Mouse (Mus musculus): ENCODE results near the gene Olfr525.

Olfr525 gene

DNA sequence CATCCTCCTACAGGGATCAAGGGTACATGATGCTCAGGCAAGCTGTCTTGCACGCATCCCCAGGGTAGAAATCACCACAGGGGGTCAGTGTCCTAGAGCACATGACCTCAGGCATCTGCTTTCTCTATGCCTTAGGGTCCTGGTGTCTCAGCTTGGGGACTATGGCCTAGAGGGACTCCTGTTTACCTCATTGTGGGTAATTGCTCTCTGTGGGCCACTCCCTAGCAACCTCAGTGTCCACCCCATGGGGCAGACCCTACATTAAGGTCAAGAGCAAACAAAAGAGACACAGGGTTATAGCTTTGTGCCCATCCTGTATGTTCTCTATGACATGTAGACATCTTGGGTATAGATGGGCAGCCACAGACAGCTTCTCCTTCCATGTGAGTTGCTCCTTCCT, at the start of gene Olfr525:
Olfr525 (plus strand) TSS at position 301 of the 400 bp plus-strand sequence.
- no peak for DNase-seq (ENCODE audit: low spot score)

DNA sequence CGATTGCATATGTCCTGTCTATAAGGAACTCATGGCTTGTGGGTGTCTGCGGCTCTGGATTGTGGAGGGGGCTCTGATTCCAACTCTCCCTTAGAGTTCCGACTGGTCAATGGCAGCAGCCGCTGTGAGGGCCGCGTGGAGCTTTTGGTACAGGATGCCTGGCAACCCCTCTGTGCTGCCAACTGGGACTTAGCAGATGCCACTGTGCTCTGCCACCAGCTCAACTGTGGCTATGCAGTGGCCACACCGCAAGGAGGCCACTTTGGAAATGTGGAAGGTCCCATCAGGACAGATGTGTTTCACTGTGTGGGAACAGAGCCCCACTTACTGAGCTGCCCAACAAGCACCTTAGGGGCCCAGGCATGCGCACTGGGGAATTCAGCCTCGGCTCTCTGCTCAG, 24.9 kb upstream of the Olfr525 start:
- no peak for DNase-seq (ENCODE audit: low spot score)

DNA sequence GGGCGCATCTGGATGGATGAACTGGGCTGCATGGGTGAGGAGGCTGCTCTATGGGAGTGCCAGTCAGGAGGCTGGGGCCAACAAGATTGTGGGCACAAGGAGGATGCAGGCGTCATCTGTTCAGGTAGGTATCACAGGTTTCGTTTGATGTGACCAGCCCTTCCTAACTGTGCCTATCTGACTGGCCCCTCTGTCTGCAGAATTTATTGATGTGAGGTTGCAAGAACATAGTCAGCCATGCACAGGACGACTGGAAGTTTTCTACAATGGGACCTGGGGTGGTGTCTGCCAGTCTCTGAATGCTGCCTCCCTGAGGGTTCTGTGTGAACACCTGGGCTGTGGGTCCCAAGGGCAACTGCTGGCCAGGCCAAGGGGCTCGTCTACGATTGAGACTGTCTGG, 23.8 kb upstream of the Olfr525 start:
- DNase-seq (ENCODE audit: low spot score), result no peak

DNA sequence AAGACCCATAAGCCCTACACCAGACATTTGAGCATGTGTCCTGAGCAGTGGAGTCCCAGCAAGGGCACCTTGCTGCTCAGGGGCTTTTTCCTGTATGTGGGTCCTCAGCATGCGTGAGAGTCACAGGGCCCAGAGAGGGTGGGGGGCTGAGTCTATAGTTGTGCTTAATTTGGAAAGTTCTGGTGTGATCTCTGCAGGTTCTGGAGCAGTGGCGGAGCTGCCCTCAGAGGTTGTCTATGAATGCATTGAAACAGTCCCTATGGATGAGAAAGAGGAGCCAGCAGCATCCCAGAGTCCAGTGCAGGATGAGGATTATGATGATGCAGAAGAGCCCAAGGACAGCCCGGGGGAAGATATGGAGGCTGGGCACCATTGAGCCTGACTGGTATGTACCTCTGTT, 21.2 kb upstream of the Olfr525 start:
- DNase-seq (ENCODE audit: low spot score), result no peak

DNA sequence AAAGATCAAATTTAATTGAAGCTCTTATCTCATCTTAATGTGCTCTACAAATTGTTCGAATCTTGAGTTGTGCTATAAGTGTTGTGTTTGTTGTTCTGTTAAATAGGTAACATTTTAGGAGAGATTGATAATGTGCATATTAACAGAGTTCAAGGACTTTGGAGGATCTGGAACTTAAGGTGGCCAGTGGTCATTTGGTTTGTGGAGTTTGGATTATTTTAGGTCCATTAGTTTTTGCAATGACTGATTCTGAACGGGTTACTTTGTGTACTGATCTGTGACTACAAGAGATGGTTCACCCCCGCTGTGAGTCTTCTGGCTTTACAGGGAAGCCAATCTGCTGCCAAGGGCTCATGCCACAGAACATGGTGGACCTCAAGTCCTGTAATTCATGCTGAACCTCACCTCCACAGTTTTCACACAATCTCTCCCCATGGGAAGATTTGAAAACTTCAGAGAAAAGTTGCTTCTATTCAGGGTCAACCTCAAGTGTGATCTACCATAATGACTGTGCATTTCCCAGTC, 735 bp upstream of the Olfr525 start:
- no peak for DNase-seq (ENCODE audit: low spot score)

DNA sequence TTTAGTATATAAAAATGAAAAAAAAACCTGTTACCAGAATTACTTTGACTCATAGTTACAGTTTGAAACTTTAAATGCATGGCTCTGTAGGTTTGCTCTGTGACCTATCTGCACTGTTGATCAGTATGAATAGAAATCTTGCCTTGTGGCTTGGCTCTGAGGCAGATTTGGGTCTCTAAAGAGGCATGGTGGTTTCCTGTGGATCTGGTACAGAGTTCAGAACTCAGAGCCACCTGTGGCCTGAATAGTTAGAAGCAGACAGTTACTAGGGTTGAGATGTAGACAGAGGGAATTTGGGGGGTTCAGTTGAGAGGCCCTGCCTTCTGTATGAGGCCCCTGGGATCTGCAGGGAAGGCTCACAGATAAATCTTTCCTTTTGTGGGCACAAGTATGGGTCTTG, 477 bp downstream of the Olfr525 start:
- DNase-seq (ENCODE audit: low spot score), result no peak

DNA sequence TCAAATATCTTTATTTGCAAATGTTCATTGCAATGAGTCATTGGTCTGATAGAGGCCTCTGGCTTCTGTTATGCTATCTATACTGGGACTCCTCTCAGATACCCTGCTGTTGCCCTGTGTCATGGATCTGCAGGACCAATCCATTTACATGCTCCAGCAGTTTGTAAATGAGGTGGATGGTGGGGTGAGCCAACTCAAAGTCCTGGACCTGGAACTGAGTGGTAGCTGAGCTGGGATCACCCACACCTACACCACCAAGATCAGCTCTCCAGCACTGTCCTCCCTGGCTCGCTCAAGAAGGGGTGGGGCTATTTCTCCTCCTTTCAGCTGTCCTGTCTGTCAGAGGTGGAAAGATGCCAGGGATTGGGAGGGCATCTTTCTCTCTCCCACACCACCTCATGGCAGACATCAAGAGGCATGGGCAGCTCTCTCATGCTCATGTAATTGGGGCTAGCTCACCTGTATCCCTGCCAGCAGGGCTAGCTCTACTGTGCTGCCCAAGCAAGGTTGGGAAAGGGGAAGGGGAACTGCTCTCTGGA, 9.2 kb downstream of the Olfr525 start:
- DNase-seq (ENCODE audit: low spot score), result no peak

DNA sequence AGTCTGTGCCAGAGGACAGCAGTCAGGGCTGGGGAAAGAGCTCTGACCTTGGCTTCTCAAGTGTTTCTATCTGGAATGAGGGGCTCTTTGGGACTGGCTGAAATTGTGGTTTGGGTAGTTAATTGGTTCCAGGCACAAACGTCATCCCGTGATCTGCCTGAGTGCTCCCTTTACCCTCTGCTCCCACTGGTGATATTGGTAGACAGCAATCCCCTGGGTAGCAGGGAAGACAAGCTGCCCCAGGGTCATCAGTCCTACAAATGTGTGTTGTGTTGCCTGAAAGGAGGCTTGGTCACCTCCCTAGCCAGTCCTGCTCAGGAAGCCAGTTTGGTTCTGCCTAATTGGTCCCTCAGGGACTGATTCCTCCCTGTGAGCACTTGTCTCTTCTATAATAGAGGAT, 13.1 kb downstream of the Olfr525 start, which contains the start of gene Olfr527:
Olfr527 (plus strand) TSS at position 301 of the 400 bp plus-strand sequence.
- DNase-seq (ENCODE audit: low spot score), result no peak

DNA sequence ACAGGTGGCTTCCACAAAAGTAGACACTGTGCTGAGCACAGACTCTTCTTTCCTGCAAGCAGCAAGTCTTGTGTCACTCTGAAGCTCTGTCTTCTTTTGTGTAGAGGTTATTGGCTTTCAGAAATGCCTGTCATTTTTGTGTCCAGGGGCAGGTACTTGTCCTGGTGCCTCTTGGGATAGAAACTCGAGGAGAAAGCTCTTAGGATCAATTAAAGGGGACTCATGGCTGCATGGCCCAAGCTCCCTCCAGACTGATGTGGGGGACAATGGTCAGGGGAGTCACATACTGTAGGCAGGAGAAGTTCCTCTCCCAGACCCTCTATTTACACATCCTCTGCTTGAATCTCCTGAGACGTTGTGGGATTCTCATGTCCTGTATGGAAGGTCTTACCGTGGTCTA, 40.9 kb downstream of the Olfr525 start, which contains the start of gene Olfr60:
Olfr60 (minus strand) TSS at position 101 of the 400 bp plus-strand sequence.
- no peak for DNase-seq (ENCODE audit: low spot score)

DNA sequence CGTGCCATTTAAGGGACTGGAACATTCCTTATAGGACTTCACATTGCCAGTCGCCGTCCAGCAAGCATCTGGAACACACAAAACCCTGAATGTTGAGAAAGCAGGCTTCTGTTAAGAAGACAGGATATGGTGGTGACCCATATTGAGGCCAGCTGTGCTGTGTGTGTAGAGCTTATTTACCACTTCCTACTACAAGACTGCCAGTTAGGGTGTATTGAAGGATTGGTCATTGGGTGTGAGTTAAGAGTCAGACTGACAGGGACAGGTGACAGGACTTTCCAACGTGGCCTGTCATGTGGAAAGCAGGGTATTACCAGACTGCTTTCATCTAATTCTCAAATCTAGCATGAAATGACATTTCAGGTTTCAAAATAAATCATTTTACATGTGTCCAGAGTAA, 53.6 kb downstream of the Olfr525 start:
- DNase-seq (ENCODE audit: low spot score), result no peak

DNA sequence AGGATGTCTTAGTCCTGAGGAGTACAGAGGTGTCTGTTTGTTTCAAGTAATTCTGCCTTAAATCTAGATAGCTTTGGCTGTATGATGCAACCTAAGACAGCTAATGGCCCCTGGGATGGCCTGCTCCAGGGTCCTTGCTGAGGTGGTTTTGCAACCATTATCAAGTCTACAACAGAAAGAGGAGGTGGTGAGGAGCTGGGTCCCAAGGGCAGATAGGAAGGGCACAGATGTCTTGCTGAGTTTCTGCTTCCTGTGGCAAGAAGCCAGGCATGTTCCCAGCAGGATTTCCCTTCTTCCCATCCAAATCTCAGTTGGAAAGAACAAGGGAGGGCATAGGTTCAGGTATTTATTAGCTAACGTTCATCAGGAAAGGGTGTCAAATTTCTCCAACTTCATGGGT, 55.6 kb downstream of the Olfr525 start, which contains the start of gene Olfr530:
Olfr530 (minus strand) TSS at position 101 of the 400 bp plus-strand sequence.
- DNase-seq (ENCODE audit: low spot score), result no peak

DNA sequence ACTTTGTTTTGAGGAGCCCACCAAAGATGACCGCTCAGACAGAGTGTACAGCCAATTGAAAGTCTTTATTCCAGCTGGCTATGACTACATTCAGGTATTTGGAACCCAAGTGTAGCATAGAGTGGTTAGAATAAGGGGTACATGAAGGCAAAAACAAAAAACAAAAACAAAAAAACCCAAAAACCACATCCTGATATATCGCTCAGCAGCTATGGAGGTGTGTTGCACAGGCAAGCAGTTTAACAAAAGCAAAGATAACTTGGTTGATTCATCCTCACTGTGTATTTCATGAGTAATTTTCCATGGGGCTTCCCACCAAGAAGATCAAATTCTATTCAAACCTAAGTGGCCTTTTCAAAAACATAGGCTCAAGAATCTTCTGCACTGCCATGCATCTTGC, 56.3 kb downstream of the Olfr525 start:
- DNase-seq (ENCODE audit: low spot score), result no peak
